Mouse (Mus musculus): ENCODE measurements at regions not wholly inside any gene's neighbourhood (a gene's known extent, or its start where the extent isn't known, plus 50 kb on each side); places are given as distances from the start of the nearest gene placed in this dataset.
A peak's percentile ranks its signal among the peaks of the same experiment; 100 is the strongest.

DNA sequence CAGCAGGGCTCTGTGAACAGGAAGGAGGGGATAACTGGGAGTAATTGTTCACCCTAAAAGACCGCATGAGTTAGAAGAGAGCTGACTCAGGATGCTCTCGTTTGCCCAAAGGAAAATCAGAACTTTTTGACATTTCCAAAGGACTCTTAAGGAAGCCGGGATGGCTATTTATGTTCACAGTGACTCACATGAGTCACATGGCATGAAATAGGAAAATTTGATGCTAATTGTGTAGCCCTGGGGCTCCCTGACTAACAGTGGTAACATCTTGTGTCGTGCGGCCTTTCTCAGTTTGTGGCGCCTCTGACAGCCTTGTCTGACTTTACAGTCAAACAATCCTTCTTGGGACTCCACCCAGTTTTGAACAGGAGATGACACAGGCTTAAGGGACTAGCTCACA is 51.9 kb upstream of the Cacna1a start:
- no peak for ATAC-seq (ENCODE audit: insufficient number of reproducible peaks, insufficient read depth, low FRiP score, low TSS enrichment, low read depth)
- Histone ChIP-seq H3K4me3 (no peak overlapping the region), H3K4me1 (0 out of 2 replicates have a peak, but pooled peaks cover 3% of the 10 kb centered on the region), H3K27me3 (peaks cover 46% of the 10 kb centered on the region), H3K4me2 (no peak overlapping the region), H3K9me3 (no peaks in the 10 kb centered on the region), H3K9ac (no peak overlapping the region), H3K27ac (no peak overlapping the region), H3K36me3 (no peaks in the 10 kb centered on the region)
- WGBS = 54% methylated on average over 6 of the region's 6 CpGs

DNA sequence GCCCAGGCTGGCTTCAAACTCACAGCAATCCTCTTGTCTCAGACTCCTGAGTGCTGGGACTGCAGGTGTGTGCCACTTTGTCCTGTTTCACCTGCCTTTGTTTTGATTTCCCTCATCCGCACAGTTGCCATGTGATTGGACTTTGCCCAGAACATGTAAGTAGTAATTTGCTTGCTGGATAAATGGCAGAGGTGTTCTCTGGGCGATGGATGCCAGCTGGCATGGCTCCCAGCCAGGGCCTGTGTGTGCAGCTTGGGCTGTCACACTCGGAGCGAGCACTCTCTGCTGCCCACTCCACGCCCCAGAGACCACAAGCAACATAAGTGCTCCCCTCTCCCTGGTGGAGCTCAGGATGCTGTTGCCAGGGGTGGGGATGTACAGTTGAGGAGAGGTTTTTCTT is 53.9 kb upstream of the Cacna1a start:
- H3K27ac ChIP-seq = no peak overlapping the region
- 73% methylated on average over 5 of the region's 5 CpGs for WGBS
- no peak overlapping the region for H3K4me2 ChIP-seq
- H3K27me3 ChIP-seq = peaks cover 26% of the 10 kb centered on the region
- H3K4me3 ChIP-seq = no peak overlapping the region
- no peaks in the 10 kb centered on the region for H3K36me3 ChIP-seq
- H3K4me1 ChIP-seq = 0 out of 2 replicates have a peak, but pooled peaks cover 3% of the 10 kb centered on the region
- H3K9me3 ChIP-seq = no peaks in the 10 kb centered on the region; the same call in 1 of the 2 replicates
- 0 out of 2 replicates have a peak, but pooled peaks have one; percentile 26 for ATAC-seq (ENCODE audit: insufficient number of reproducible peaks, insufficient read depth, low FRiP score, low TSS enrichment, low read depth)
- H3K9ac ChIP-seq = no peak overlapping the region

DNA sequence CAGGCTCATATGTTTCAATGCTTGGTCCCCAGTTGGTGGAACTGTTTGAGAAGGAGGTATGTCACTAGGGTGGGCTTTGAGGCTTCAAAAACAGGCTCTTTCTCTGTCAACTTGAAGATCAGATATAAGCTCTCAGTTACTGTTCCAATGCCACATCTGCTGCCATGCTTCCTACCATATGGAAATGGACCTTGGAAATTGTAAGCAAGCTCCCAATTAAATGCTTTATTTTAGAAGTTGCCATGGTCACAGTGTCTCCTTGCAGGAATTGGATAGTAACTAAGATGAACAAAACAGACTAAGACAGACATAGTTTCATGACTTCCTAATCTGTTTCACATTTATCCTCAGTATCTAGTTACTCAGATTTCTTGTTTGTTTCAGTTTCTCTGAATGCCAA is 56.7 kb upstream of the Cacna1a start:
- Histone ChIP-seq H3K4me3 (no peak overlapping the region), H3K36me3 (no peaks in the 10 kb centered on the region), H3K9me3 (no peaks in the 10 kb centered on the region; the same call in 1 of the 2 replicates), H3K9ac (no peak overlapping the region), H3K27ac (no peak overlapping the region), H3K27me3 (no peaks in the 10 kb centered on the region), H3K4me2 (no peak overlapping the region), H3K4me1 (no peaks in the 10 kb centered on the region)
- ATAC-seq (ENCODE audit: insufficient number of reproducible peaks, insufficient read depth, low FRiP score, low TSS enrichment, low read depth) = no peak

DNA sequence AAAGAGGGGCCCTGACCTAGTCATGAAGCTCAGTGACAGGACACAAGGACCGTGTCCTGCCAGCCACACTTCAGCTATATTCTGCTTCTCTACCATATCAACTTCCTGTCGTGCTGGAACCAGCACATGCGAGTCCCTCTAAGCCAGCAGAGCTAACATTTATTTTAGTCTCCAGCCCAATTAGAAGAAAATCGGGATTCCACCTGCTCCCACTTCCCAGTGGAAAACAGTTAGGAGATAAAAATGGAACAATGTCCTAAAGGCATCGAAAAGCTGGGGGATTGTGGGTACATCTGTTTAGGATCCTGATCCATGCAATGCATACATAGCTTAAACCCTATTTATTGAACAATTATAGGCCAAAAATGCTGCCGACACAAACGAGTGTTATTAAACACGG is 58.7 kb upstream of the Cacna1a start:
- H3K27ac ChIP-seq = no peak overlapping the region
- no peak for ATAC-seq (ENCODE audit: insufficient number of reproducible peaks, insufficient read depth, low FRiP score, low TSS enrichment, low read depth)
- H3K36me3 ChIP-seq = no peaks in the 10 kb centered on the region
- no peak overlapping the region for H3K9ac ChIP-seq
- WGBS = 72% methylated on average over 8 of the region's 8 CpGs
- H3K4me2 ChIP-seq = no peak overlapping the region
- H3K4me1 ChIP-seq = no peaks in the 10 kb centered on the region
- H3K9me3 ChIP-seq = no peaks in the 10 kb centered on the region; the same call in 1 of the 2 replicates
- no peak overlapping the region for H3K4me3 ChIP-seq
- H3K27me3 ChIP-seq = no peaks in the 10 kb centered on the region

DNA sequence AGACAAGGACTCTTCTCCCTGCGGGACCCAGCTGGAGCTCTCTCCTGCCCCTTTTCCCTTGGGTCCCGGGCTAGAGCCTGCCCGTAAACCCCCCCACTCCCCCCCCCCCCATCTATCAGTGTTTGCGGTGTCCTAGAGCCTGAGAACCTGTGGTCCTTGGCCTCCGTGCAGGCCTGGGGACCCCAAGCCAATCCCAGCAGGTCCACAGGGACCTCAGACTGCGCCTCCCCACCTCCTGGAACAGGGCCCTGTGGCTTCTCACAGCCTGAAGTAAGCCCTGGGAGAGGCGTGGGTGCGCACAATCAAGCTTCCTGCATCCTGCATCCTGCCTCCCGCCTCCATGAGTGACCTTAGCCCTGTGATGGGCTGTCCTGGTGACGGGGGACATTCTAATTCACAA is 52.6 kb upstream of the Ccdc130 start:
- Histone ChIP-seq H3K36me3 (no peaks in the 10 kb centered on the region), H3K9ac (no peak overlapping the region), H3K9me3 (no peaks in the 10 kb centered on the region), H3K4me1 (no peaks in the 10 kb centered on the region), H3K27ac (no peak overlapping the region), H3K4me3 (no peak overlapping the region), H3K4me2 (no peak overlapping the region), H3K27me3 (no peaks in the 10 kb centered on the region)
- 74% methylated on average over 10 of the region's 10 CpGs for WGBS
- ATAC-seq (ENCODE audit: insufficient number of reproducible peaks, insufficient read depth, low FRiP score, low TSS enrichment, low read depth) = no peak

DNA sequence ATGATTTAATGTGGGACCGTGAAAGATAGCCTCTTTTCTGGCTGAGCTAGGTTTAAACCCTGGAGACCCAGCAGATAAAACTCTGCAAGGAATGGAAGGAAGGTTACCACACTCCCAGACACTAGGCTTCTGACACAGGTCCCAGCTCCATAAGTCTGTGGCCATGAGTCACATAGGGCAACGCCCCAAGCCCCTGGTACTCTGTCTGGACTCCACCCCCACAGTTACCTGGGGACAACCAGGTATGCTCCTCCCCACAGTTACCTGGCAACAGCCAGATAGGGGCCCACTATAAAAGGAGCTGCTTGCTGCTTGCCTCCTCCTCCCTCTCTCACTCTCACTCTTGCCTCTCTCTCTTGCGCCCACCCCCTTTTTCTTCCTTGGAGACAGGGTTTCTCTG is 51.7 kb upstream of the Ccdc130 start:
- Histone ChIP-seq H3K4me1 (no peaks in the 10 kb centered on the region), H3K4me3 (no peak overlapping the region), H3K9me3 (no peaks in the 10 kb centered on the region), H3K9ac (no peak overlapping the region), H3K27me3 (no peaks in the 10 kb centered on the region), H3K36me3 (no peaks in the 10 kb centered on the region), H3K27ac (no peak overlapping the region), H3K4me2 (no peak overlapping the region)
- ATAC-seq (ENCODE audit: insufficient number of reproducible peaks, insufficient read depth, low FRiP score, low TSS enrichment, low read depth) = no peak
- WGBS = 66% methylated on average over 3 of the region's 3 CpGs

All from embryonic facial prominence, embryonic 13.5 days (tissue).